Mouse (Mus musculus): Measurements from ENCODE around the gene Il17rd. TPM values are rescaled to one million over a fixed set of nuclear protein-coding genes. Genes with fewer than 3 reads are reported as not detected.

Gene Il17rd
- polyA plus RNA-seq, 1 experiment from 2014 or later, result 3.0 TPM

DNA sequence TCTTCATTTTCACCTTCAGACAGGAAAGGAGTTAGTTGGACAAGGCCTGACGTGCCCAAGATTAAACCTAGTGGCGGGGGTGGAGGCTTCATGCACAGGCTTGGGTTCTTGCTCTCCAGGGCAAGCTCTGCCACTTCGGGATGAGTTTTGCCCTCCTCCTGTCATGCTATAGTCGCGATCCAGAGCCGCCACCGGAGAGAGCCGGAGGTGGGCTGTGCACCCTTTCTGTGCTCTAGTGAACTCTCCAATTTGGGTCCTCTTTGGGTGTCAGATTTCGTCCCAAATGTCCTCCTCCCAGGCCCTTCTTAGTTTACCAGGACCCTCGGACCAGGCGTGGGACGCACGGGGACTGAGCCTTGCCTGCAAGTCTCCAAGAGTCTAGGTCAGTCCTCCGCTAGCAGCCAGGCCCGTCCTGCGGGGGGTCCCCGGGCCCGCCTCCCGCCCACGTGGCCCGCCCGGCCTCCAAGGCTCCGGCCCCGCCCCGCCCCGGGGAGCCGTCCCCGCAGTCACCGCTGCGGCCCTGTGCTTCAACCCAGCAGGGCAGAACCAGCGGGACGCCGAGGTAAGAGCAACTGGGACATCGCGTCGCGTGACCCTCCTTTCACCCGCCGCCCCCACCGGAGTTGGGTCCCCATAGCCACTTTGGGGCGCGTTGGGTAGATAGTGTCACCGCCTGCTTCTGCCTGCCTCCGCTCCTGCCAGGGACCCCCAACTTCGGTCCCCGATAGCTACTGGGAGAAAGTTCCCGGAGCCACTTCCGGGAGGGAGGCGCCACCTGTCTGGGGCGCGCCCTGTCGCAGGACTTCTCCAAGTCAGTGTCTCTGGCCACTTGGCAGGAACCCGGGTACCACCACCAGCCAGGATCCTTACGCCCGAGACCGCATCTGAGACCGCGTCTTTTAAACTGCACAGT lies 75.9 kb downstream of the Il17rd start, which contains the start of gene Arhgef3:
Gene Arhgef3, plus strand, starts transcription at position 538 of the 913 bp plus-strand sequence.
- no peaks in the 10 kb centered on the region for H3K9me3 ChIP-seq
- H3K36me3 ChIP-seq, result no peaks in the 10 kb centered on the region
- H3K4me1 ChIP-seq, result peaks cover 18% of the 10 kb centered on the region; the same call in 1 of the 2 replicates
- WGBS, result under 1% methylated on average over 58 of the region's 58 CpGs
- H3K27ac ChIP-seq, result peak within 1 kb of the TSS; percentile 69
- peaks cover 27% of the 10 kb centered on the region; the same call in 1 of the 2 replicates for H3K27me3 ChIP-seq (ENCODE audit: insufficient read depth, poor library complexity, severe bottlenecking)
- DNase-seq (ENCODE audit: low spot score), result peak; percentile 77
- H3K4me3 ChIP-seq, result peak within 1 kb of the TSS; percentile 68

DNA sequence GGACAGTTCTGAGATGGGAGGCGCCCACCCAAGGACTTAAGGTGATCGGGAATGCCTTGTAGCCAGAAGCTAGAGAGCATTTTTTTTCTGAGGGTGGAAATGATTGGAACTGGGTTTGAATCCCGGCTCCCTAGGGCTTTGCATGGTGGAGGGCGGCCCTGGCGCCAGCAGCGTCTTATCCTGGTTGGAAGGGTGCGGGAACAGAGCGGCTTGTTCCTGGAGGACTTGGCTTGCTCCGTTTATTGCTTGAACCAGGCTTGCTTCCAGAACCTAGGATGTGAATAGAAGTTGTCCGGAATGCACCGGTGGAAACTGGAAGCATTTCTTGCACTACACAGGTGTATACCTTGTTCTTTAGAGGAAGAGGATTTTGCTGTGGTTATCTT lies 76.5 kb downstream of the Il17rd start:
- 15% methylated on average over 11 of the region's 11 CpGs for WGBS
- no peak for DNase-seq (ENCODE audit: low spot score)
- H3K4me1 ChIP-seq, result peaks cover 18% of the 10 kb centered on the region; the same call in 1 of the 2 replicates
- H3K9me3 ChIP-seq, result no peaks in the 10 kb centered on the region
- peaks cover 27% of the 10 kb centered on the region; the same call in 1 of the 2 replicates for H3K27me3 ChIP-seq (ENCODE audit: insufficient read depth, poor library complexity, severe bottlenecking)
- peak overlapping the region; percentile 69; the same call in 1 of the 2 replicates for H3K27ac ChIP-seq
- peak overlapping the region; percentile 68 for H3K4me3 ChIP-seq
- no peaks in the 10 kb centered on the region for H3K36me3 ChIP-seq

DNA sequence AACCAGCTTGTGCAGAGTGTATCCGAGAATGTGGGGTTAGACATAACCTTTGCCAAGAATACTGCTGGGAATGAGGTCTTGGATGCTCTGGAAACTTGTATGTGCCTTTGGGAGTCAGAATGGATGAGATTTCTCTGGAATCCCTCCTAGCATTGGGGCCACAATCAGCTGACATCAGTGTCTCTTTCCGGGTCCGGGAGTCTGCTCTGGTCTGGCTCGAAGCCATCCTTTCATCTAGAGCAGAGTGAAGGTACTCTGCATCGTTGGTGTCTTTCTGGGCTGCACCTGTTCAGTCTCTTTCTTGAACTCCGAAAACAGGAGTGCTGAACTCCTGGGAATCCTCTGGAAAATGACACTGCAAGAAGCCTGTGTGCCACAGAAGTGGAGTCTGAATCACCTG lies 77.2 kb downstream of the Il17rd start:
- Histone ChIP-seq H3K9me3 (no peaks in the 10 kb centered on the region), H3K4me3 (peak overlapping the region; percentile 68; the same call in 1 of the 2 replicates), H3K4me1 (peaks cover 18% of the 10 kb centered on the region; the same call in 1 of the 2 replicates), H3K27ac (no peak overlapping the region), H3K36me3 (no peaks in the 10 kb centered on the region), H3K27me3 (ENCODE audit: insufficient read depth, poor library complexity, severe bottlenecking) (peaks cover 27% of the 10 kb centered on the region; the same call in 1 of the 2 replicates)
- no peak for DNase-seq (ENCODE audit: low spot score)
- WGBS, result 62% methylated on average over 6 of the region's 6 CpGs

- WGBS, result 71% methylated on average over 4 of the region's 4 CpGs
- H3K27me3 ChIP-seq (ENCODE audit: insufficient read depth, poor library complexity, severe bottlenecking), result peaks cover 27% of the 10 kb centered on the region; the same call in 1 of the 2 replicates
- no peak overlapping the region for H3K4me3 ChIP-seq
- H3K9me3 ChIP-seq, result no peaks in the 10 kb centered on the region
- DNase-seq (ENCODE audit: low spot score), result no peak
- H3K4me1 ChIP-seq, result peaks cover 18% of the 10 kb centered on the region; the same call in 1 of the 2 replicates
- H3K36me3 ChIP-seq, result no peaks in the 10 kb centered on the region
- H3K27ac ChIP-seq, result no peak overlapping the region
Observed at GRCm38 (mm10) chr14:27116577-27117165, 77.9 kb downstream of the Il17rd start.

DNA sequence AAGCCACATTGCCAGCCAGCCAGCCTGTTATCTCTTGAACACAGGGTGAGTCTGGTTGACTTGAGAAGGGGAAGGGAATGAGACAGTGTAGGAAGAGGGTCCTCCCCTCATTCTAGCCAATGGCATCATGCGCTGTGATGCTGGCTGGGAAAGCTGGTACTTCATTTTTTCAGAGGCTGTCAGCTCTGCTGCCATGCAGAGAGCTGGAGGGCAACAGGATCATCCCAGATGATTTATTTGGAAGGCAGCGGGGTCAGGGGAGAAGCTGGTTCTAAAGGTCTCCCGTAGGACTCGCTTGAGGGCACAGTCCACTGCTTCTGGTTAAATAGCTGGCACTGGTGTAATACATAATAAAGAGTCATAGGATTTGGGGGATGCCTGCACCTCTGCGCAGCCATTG lies 79.8 kb downstream of the Il17rd start:
- H3K9me3 ChIP-seq, result no peaks in the 10 kb centered on the region
- H3K4me3 ChIP-seq, result no peak overlapping the region
- H3K27ac ChIP-seq, result no peak overlapping the region
- peaks cover 29% of the 10 kb centered on the region for H3K4me1 ChIP-seq
- peaks cover 23% of the 10 kb centered on the region; the same call in 1 of the 2 replicates for H3K27me3 ChIP-seq (ENCODE audit: insufficient read depth, poor library complexity, severe bottlenecking)
- no peak for DNase-seq (ENCODE audit: low spot score)
- H3K36me3 ChIP-seq, result no peaks in the 10 kb centered on the region
- 88% methylated on average over 5 of the region's 5 CpGs for WGBS

DNA sequence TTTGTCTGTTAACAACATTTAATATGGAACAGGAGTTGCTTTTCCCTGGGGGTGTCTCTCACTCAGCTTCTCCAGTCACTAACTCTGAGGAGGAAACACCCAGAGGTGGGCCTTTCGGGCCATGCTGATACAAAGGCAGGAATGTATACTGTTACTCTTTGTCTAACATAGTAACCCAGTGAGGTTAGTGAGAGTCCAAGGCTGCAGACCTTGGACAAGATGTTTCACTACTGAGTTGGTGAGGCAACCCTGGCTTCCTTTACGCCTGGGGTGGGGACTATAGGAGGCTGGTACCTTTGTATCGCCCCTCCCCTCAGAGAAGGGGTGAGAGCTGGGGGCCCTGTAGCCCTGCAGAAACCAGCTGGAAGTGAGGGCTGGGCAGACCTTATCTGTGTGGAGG lies 83.9 kb downstream of the Il17rd start:
- Histone ChIP-seq H3K36me3 (no peaks in the 10 kb centered on the region), H3K9me3 (no peaks in the 10 kb centered on the region), H3K27ac (peak overlapping the region; percentile 52; the same call in 1 of the 2 replicates), H3K4me3 (no peak overlapping the region), H3K4me1 (peaks cover 13% of the 10 kb centered on the region), H3K27me3 (ENCODE audit: insufficient read depth, poor library complexity, severe bottlenecking) (no peaks in the 10 kb centered on the region)
- 63% methylated on average over 3 of the region's 3 CpGs for WGBS
- DNase-seq (ENCODE audit: low spot score), result no peak

GRCm38 (mm10) chr14:27123543-27123942 lies 84.8 kb downstream of the Il17rd start:
- 52% methylated on average over 8 of the region's 8 CpGs for WGBS
- H3K27ac ChIP-seq, result no peak overlapping the region; the same call in 1 of the 2 replicates
- H3K9me3 ChIP-seq, result no peaks in the 10 kb centered on the region
- H3K4me1 ChIP-seq, result peaks cover 13% of the 10 kb centered on the region
- no peaks in the 10 kb centered on the region for H3K27me3 ChIP-seq (ENCODE audit: insufficient read depth, poor library complexity, severe bottlenecking)
- H3K4me3 ChIP-seq, result no peak overlapping the region
- H3K36me3 ChIP-seq, result no peaks in the 10 kb centered on the region
- DNase-seq (ENCODE audit: low spot score), result no peak

DNA sequence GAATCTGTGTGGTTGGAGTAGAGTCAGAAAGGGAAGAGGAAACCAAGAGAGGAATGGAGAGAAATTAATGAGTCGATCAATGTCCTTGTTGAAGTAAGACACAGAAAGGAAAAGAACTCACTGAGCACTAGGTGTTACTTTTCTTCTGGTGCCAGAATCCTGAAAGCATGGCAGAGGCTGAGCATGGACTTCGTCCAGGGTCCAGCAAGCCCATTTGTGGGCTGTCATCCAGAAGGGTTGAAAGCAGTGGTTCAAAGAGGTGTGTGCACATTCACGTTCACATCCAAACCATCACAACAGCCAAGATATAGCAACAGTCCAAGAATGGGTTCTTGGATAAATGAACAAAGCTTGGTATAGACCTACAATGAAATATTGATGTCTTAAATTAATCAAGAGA lies 91.3 kb downstream of the Il17rd start:
- WGBS, result 86% methylated on average over 3 of the region's 3 CpGs

GRCm38 (mm10) chr14:27130676-27131075 lies 91.9 kb downstream of the Il17rd start:
- 75% methylated on average over 1 of the region's 1 CpGs for WGBS
- no peak for DNase-seq (ENCODE audit: low spot score)

More for the DNA sequence above, 91.3 kb downstream of the Il17rd start:
- Histone ChIP-seq H3K4me1 (peaks cover 4% of the 10 kb centered on the region; the same call in 1 of the 2 replicates), H3K27me3 (ENCODE audit: insufficient read depth, poor library complexity, severe bottlenecking) (no peaks in the 10 kb centered on the region), H3K27ac (no peak overlapping the region), H3K36me3 (no peaks in the 10 kb centered on the region), H3K4me3 (no peak overlapping the region), H3K9me3 (no peaks in the 10 kb centered on the region)
- DNase-seq (ENCODE audit: low spot score), result no peak

GRCm38 (mm10) chr14:27131521-27131920 lies 92.8 kb downstream of the Il17rd start:
- Histone ChIP-seq H3K27ac (no peak overlapping the region), H3K27me3 (ENCODE audit: insufficient read depth, poor library complexity, severe bottlenecking) (no peaks in the 10 kb centered on the region), H3K9me3 (no peaks in the 10 kb centered on the region), H3K4me3 (no peak overlapping the region), H3K36me3 (no peaks in the 10 kb centered on the region), H3K4me1 (peaks cover 4% of the 10 kb centered on the region; the same call in 1 of the 2 replicates)
- DNase-seq (ENCODE audit: low spot score), result no peak
- 63% methylated on average over 1 of the region's 1 CpGs for WGBS

More at GRCm38 (mm10) chr14:27130676-27131075, 91.9 kb downstream of the Il17rd start:
- Histone ChIP-seq H3K9me3 (no peaks in the 10 kb centered on the region), H3K4me3 (no peak overlapping the region), H3K4me1 (peaks cover 4% of the 10 kb centered on the region; the same call in 1 of the 2 replicates), H3K27ac (no peak overlapping the region), H3K27me3 (ENCODE audit: insufficient read depth, poor library complexity, severe bottlenecking) (no peaks in the 10 kb centered on the region), H3K36me3 (no peaks in the 10 kb centered on the region)

GRCm38 (mm10) chr14:27138891-27139290 lies 100.2 kb downstream of the Il17rd start:
- no peak for DNase-seq (ENCODE audit: low spot score)

DNA sequence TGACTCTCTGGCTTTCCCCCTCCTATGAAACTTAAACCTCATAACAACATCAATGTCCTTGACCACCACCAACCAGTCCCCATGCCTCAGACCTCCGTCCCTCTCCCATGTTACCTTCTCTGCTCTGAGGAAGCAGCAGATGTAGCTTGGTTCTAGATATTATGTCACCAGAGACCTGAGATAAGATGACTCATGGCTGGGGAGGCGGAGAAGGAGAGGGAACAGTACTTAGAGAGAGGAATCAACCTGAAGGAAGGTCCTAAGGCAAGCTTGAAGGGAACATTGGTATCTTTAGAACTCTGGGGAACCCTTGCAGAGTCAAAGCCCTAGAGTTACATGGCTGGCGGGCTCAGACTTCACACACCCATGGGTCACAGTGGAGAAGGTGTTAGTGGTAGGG lies 101.2 kb downstream of the Il17rd start:
- WGBS, result 84% methylated on average over 3 of the region's 3 CpGs

More at GRCm38 (mm10) chr14:27138891-27139290, 100.2 kb downstream of the Il17rd start:
- Histone ChIP-seq H3K27me3 (ENCODE audit: insufficient read depth, poor library complexity, severe bottlenecking) (no peaks in the 10 kb centered on the region), H3K36me3 (no peaks in the 10 kb centered on the region), H3K27ac (no peak overlapping the region), H3K4me3 (no peak overlapping the region), H3K4me1 (peaks cover 24% of the 10 kb centered on the region), H3K9me3 (no peaks in the 10 kb centered on the region)
- 88% methylated on average over 9 of the region's 9 CpGs for WGBS

More for the DNA sequence above, 101.2 kb downstream of the Il17rd start:
- no peaks in the 10 kb centered on the region for H3K27me3 ChIP-seq (ENCODE audit: insufficient read depth, poor library complexity, severe bottlenecking)
- no peaks in the 10 kb centered on the region for H3K36me3 ChIP-seq
- H3K4me3 ChIP-seq, result no peak overlapping the region
- peaks cover 30% of the 10 kb centered on the region for H3K4me1 ChIP-seq
- no peak for DNase-seq (ENCODE audit: low spot score)
- H3K9me3 ChIP-seq, result no peaks in the 10 kb centered on the region
- no peak overlapping the region for H3K27ac ChIP-seq

All from heart, embryonic 10.5 days (tissue).